Mouse (Mus musculus): ENCODE measurements around the gene Slbp.

GRCm38 (mm10) chr5:33651541-33651920 is 843 bp downstream of the Slbp start:
- TF ChIP-seq CTCF (IDR thresholded peaks at IDR 0.05) (peak; percentile 23; the same call in 1 of the 2 replicates), EP300 (IDR thresholded peaks at IDR 0.05) (no peak)

Measured in lung, postnatal 0 days (tissue).